Mouse (Mus musculus): ENCODE data around the gene Gm128.

DNA sequence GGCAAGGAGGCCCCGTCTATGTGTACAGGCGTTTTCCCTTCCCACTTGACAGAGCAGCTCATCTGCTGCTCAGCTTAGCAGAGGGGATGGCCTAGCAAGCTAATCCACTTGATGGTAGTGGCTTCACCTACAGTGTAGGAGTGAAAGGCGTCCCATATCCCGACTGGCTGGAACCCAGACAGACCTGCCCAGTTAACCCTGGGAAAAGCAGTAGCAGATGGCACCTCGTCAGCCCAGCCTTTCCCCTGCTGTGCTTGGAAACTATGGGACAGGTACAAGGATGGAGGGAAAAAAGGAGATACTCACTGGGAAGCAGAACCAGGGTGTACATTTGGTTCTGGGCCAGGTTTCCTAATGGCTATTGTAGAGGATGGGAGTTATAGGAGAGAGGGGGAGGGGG lies 9.0 kb upstream of the Gm128 start:
- TF ChIP-seq CTCF (IDR thresholded peaks at IDR 0.05 in 2 of 3, conservative IDR thresholded peaks at IDR 0.05 in 1 of 3; ENCODE audit: control insufficient read depth in 1 of 3, insufficient read depth in 1 of 3, low read depth in 2 of 3, low read length in 3 of 3, poor library complexity in 1 of 3, severe bottlenecking in 1 of 3) (no peak), EP300 (IDR thresholded peaks at IDR 0.05; ENCODE audit: low read depth in 1 of 2, low read length in 2 of 2) (no peak), NRF1 (IDR thresholded peaks at IDR 0.05; ENCODE audit: insufficient read depth, low read depth, low read length, poor library complexity, severe bottlenecking) (no peak), RAD21 (IDR thresholded peaks at IDR 0.05; ENCODE audit: low read depth, low read length) (no peak), GABPA (IDR thresholded peaks at IDR 0.05; ENCODE audit: low read depth, low read length) (no peak), RCOR1 (IDR thresholded peaks at IDR 0.05; ENCODE audit: low read depth, low read length) (no peak), TCF12 (IDR thresholded peaks at IDR 0.05; ENCODE audit: low read depth, low read length) (no peak), ZC3H11A (IDR thresholded peaks at IDR 0.05; ENCODE audit: low read depth, low read length) (no peak), SIN3A (IDR thresholded peaks at IDR 0.05; ENCODE audit: low read length) (no peak), ELF1 (IDR thresholded peaks at IDR 0.05; ENCODE audit: low read depth, low read length) (no peak), MEF2A (IDR thresholded peaks at IDR 0.05; ENCODE audit: extremely low read depth, insufficient replicate concordance, low read depth, low read length, poor library complexity, severe bottlenecking) (no peak), MYC (IDR thresholded peaks at IDR 0.05; ENCODE audit: low read depth, low read length) (no peak), KAT2A (conservative IDR thresholded peaks at IDR 0.05; ENCODE audit: low read depth, low read length) (no peak)
